Mouse (Mus musculus) right cerebral cortex, postnatal 14 days (tissue): ENCODE data around the gene Zfp865.

Experiments
- DNase-seq: peaks from one replicate; pipeline ENCODE4 v3.0.0; 2022

The Zfp865 gene

GRCm38 (mm10) chr7:5083325-5084105 is 63.3 kb downstream of the Zfp865 start:
- no peak for DNase-seq

GRCm38 (mm10) chr7:5085512-5085911 is 65.3 kb downstream of the Zfp865 start:
- no peak for DNase-seq
